Mouse (Mus musculus): ENCODE measurements around the gene Chd2.

- TF ChIP-seq CTCF (IDR thresholded peaks at IDR 0.05; ENCODE audit: low read depth, low read length) (no peak), POLR2A (IDR thresholded peaks at IDR 0.05; ENCODE audit: borderline replicate concordance, low read depth, low read length) (no peak)
Measured at GRCm38 (mm10) chr7:73586717-73587116, 45.1 kb upstream of the Chd2 start.

Measured in bone marrow macrophage, adult 2 months (primary cell).